Comparison of ENCODE assay signal across 21 mouse cellular contexts in the genomic region with DNA sequence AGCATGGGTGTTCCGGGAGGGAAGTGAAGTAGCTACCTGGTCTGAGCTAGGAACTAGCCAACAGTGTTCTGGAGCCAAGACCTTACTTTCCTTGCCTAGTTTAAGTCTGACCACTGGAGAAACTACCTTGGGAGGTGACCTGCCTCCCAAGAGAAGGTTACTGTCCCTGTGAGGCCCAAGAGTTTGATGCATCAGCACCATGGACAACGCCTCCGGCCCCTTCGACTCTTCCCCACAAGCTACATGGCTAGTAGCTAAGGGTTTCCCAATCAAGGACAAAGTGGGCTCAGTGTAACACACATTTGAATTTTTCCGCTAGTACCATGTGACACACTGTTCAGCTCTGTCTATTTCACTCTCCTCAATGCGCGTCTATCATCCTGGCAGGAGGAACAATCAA.
A peak's percentile ranks its signal among the peaks of the same experiment; 100 is the strongest.
DNase-seq lines count a peak whose midpoint lies in the region; ATAC-seq and TF ChIP-seq lines count a peak whose summit lies in the region.
"Had no signal": no experiment of that assay in that cellular context is flagged by ENCODE, and none has a peak within 500 bp of the region (broad histone marks: within the 10 kb centered on the region; RNA-seq: fewer than 3 reads in every experiment).

No protein-coding gene starts in this region.

- no peak overlapping the region for H3K4me3 ChIP-seq in hindbrain, embryonic 11.5 days (ENCODE audit: low read depth, low read length)
- H3K4me3 ChIP-seq in hindbrain, embryonic 13.5 days, result no peak overlapping the region
- no peak overlapping the region for H3K4me3 ChIP-seq in embryonic facial prominence, embryonic 11.5 days (ENCODE audit: low read depth, low read length)
- H3K4me3 ChIP-seq in lung, adult 2 months (replicated peaks; ENCODE audit: extremely low read depth, low read depth, low read length), result no peak overlapping the region
- H3K4me3 ChIP-seq: embryonic facial prominence, embryonic 13.5 days; forebrain, embryonic 12.5 days; heart, embryonic 15.5 days; hindbrain, embryonic 15.5 days; limb, embryonic 13.5 days had no signal

- H3K4me2 ChIP-seq in hindbrain, embryonic 11.5 days (replicated peaks; ENCODE audit: low read depth, low read length), result no peak overlapping the region
- H3K4me2 ChIP-seq in hindbrain, embryonic 13.5 days, result no peak overlapping the region
- H3K4me2 ChIP-seq in embryonic facial prominence, embryonic 11.5 days (ENCODE audit: low read depth, low read length), result no peak overlapping the region
- H3K4me2 ChIP-seq: embryonic facial prominence, embryonic 13.5 days; forebrain, embryonic 12.5 days; heart, embryonic 15.5 days; hindbrain, embryonic 15.5 days; limb, embryonic 13.5 days had no signal

- no peak overlapping the region for H3K27ac ChIP-seq in hindbrain, embryonic 11.5 days (ENCODE audit: low read depth, low read length)
- no peak overlapping the region for H3K27ac ChIP-seq in hindbrain, embryonic 13.5 days
- H3K27ac ChIP-seq in embryonic facial prominence, embryonic 11.5 days (replicated peaks; ENCODE audit: low read depth, low read length), result no peak overlapping the region
- H3K27ac ChIP-seq: embryonic facial prominence, embryonic 13.5 days; forebrain, embryonic 12.5 days; heart, embryonic 15.5 days; hindbrain, embryonic 15.5 days; limb, embryonic 13.5 days; stomach, postnatal 0 days had no signal

- no peak for TF ChIP-seq CTCF in lung, adult 2 months (IDR thresholded peaks at IDR 0.05; ENCODE audit: insufficient read depth, low read length)

- no peak overlapping the region for H3K9ac ChIP-seq in hindbrain, embryonic 11.5 days (ENCODE audit: low read depth, low read length)
- H3K9ac ChIP-seq in hindbrain, embryonic 13.5 days, result no peak overlapping the region
- H3K9ac ChIP-seq in embryonic facial prominence, embryonic 11.5 days (replicated peaks; ENCODE audit: low read length), result no peak overlapping the region
- H3K9ac ChIP-seq: embryonic facial prominence, embryonic 13.5 days; forebrain, embryonic 12.5 days; heart, embryonic 15.5 days; hindbrain, embryonic 15.5 days; limb, embryonic 13.5 days; liver, postnatal 0 days had no signal

- no peak for ATAC-seq in hindbrain, embryonic 11.5 days (ENCODE audit: low FRiP score)
- no peak for ATAC-seq in hindbrain, embryonic 13.5 days (ENCODE audit: low FRiP score)
- ATAC-seq in embryonic facial prominence, embryonic 11.5 days (replicated peaks; ENCODE audit: insufficient number of reproducible peaks, low FRiP score, low TSS enrichment, low read depth), result no peak
- ATAC-seq: liver, postnatal 0 days had no signal

- no peaks in the 10 kb centered on the region for H3K4me1 ChIP-seq in hindbrain, embryonic 11.5 days (replicated peaks; ENCODE audit: control insufficient read depth, insufficient read depth, low read length)
- no peaks in the 10 kb centered on the region for H3K4me1 ChIP-seq in hindbrain, embryonic 13.5 days (replicated peaks)
- H3K4me1 ChIP-seq in embryonic facial prominence, embryonic 11.5 days (ENCODE audit: control insufficient read depth, insufficient read depth, low read length), result no peaks in the 10 kb centered on the region
- no peaks in the 10 kb centered on the region for H3K4me1 ChIP-seq in lung, adult 2 months (ENCODE audit: control insufficient read depth, insufficient read depth, low read length)
- H3K4me1 ChIP-seq: embryonic facial prominence, embryonic 13.5 days; heart, embryonic 15.5 days; hindbrain, embryonic 15.5 days; limb, embryonic 13.5 days had no signal

- no peak for TF ChIP-seq POLR2A in lung, adult 2 months (IDR thresholded peaks at IDR 0.05; ENCODE audit: borderline replicate concordance, extremely low read depth, low read depth, low read length)

- H3K9me3 ChIP-seq in hindbrain, embryonic 11.5 days (ENCODE audit: control insufficient read depth, low read length), result no peaks in the 10 kb centered on the region
- peaks cover 4% of the 10 kb centered on the region; the same call in 1 of the 2 replicates for H3K9me3 ChIP-seq in hindbrain, embryonic 13.5 days
- no peaks in the 10 kb centered on the region; the same call in 1 of the 2 replicates for H3K9me3 ChIP-seq in embryonic facial prominence, embryonic 11.5 days (replicated peaks; ENCODE audit: control insufficient read depth, low read length)
- H3K9me3 ChIP-seq: heart, embryonic 15.5 days; hindbrain, embryonic 15.5 days had no signal

- H3K27me3 ChIP-seq in hindbrain, embryonic 11.5 days (ENCODE audit: control insufficient read depth, insufficient read depth, low read length), result no peaks in the 10 kb centered on the region
- H3K27me3 ChIP-seq in hindbrain, embryonic 13.5 days, result peaks cover 11% of the 10 kb centered on the region; the same call in 1 of the 2 replicates
- no peaks in the 10 kb centered on the region for H3K27me3 ChIP-seq in embryonic facial prominence, embryonic 11.5 days (ENCODE audit: control insufficient read depth, insufficient read depth, low read length)
- H3K27me3 ChIP-seq: embryonic facial prominence, embryonic 13.5 days; heart, embryonic 15.5 days; limb, embryonic 13.5 days had no signal

- H3K36me3 ChIP-seq in hindbrain, embryonic 11.5 days (ENCODE audit: control insufficient read depth, insufficient read depth, low read length), result no peaks in the 10 kb centered on the region
- no peaks in the 10 kb centered on the region for H3K36me3 ChIP-seq in hindbrain, embryonic 13.5 days
- no peaks in the 10 kb centered on the region for H3K36me3 ChIP-seq in embryonic facial prominence, embryonic 11.5 days (replicated peaks; ENCODE audit: control insufficient read depth, insufficient read depth, low read depth, low read length)
- H3K36me3 ChIP-seq: embryonic facial prominence, embryonic 13.5 days; forebrain, embryonic 12.5 days; heart, embryonic 15.5 days; hindbrain, embryonic 15.5 days; limb, embryonic 13.5 days had no signal

- 68% methylated on average over 7 of the region's 7 CpGs for WGBS in hindbrain, embryonic 11.5 days
- 75% methylated on average over 7 of the region's 7 CpGs for WGBS in hindbrain, embryonic 13.5 days
- WGBS in embryonic facial prominence, embryonic 11.5 days, result 64% methylated on average over 7 of the region's 7 CpGs
- WGBS in lung, adult 2 months, result 66% methylated on average over 7 of the region's 7 CpGs

- DNase-seq in hindbrain, embryonic 11.5 days (ENCODE audit: low spot score), result peak; percentile 43
- DNase-seq in retina, postnatal 1 day, result peak; percentile 40
- DNase-seq in retina, embryonic 14.5 days (ENCODE audit: low spot score), result no peak
- peak; percentile 68 for DNase-seq in embryonic facial prominence, embryonic 11.5 days (ENCODE audit: low spot score)
- DNase-seq in cerebellum, adult 9-11 months, result no peak
- no peak for DNase-seq in lung, adult 2 months
- no peak for DNase-seq in urinary bladder, postnatal 36 days (ENCODE audit: low spot score in 2 of 2)
- DNase-seq: adrenal gland, postnatal 14 days; B cell, adult 2 months; cerebellum, adult 9-10 months; heart, adult 18-20 months; kidney, adult 2 months; liver, postnatal 0 days; thymus, postnatal 14 days had no signal

Comparison
In these comparisons a context has a peak if more than half of its experiments do, and no peak if none do; other contexts are left out.
1. DNase-seq: peak in hindbrain, embryonic 11.5 days (single experiment), retina, postnatal 1 day (single experiment) and embryonic facial prominence, embryonic 11.5 days (single experiment); none in retina, embryonic 14.5 days (single experiment), cerebellum, adult 9-11 months (single experiment), lung, adult 2 months (single experiment) and urinary bladder, postnatal 36 days (0 of 2).